Mouse (Mus musculus): Measurements from ENCODE around the gene G6pc2. TPM values are rescaled to one million over a fixed set of nuclear protein-coding genes. Genes with fewer than 3 reads are reported as not detected.

The G6pc2 gene
- polyA plus RNA-seq, 1 experiment: not detected

DNA sequence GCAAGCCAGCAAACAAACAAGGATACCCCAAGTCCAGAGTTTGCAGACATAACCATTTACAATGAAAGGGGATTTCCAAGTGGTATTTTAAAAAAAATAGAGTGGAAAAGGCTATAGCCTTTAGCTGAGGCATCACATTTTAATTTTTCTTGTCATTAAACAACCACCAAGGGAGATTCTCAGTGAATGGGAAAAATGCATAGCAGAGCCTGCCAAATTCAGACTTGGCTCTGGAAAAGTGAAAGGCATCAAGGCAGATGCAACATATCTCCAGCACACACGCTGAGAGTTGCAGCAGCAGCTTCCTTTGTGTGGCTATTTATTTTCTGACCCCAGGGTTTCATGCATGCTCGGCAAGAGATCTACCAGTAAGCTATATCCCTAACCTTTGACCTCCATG is 34.1 kb downstream of the G6pc2 start:
- Histone ChIP-seq H3K36me3 (ENCODE audit: control insufficient read depth, insufficient read depth, low read length, poor library complexity, severe bottlenecking) (no peaks in the 10 kb centered on the region), H3K9ac (ENCODE audit: low read depth, poor library complexity, severe bottlenecking) (no peak overlapping the region), H3K4me1 (ENCODE audit: control insufficient read depth, insufficient read depth, low read length) (no peaks in the 10 kb centered on the region), H3K9me3 (replicated peaks; ENCODE audit: control insufficient read depth, insufficient read depth, low read length, poor library complexity, severe bottlenecking) (no peaks in the 10 kb centered on the region), H3K27ac (ENCODE audit: insufficient read depth, low read length) (no peak overlapping the region), H3K4me3 (ENCODE audit: low read depth, low read length) (no peak overlapping the region), H3K27me3 (ENCODE audit: control insufficient read depth, insufficient read depth, low read length, poor library complexity, severe bottlenecking) (no peaks in the 10 kb centered on the region)
- no peak for TF ChIP-seq EP300 (IDR thresholded peaks at IDR 0.05; ENCODE audit: insufficient read depth, low read depth, low read length)
- no peak for TF ChIP-seq POLR2A (IDR thresholded peaks at IDR 0.05; ENCODE audit: insufficient read depth, low read length)
- no peak for TF ChIP-seq CTCF (IDR thresholded peaks at IDR 0.05; ENCODE audit: low read depth, low read length)

DNA sequence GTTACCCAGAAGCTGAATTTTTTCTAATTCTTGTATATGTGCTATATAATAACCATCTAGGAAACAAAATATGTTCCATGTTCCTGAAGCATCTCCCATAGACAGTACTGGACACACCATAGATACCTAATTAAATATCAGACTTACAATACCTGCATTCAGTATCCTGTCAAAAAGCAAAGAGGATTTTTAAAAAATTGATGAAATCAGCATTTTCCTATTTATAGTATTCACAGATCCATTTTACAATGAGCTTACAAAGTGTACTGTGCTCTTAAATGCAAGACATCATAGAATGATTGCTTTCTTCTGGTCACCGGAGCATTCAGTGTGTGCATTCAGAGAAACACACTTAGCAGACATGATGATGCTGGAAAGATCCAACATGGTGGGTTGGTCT is 36.2 kb downstream of the G6pc2 start:
- no peaks in the 10 kb centered on the region for H3K4me1 ChIP-seq (ENCODE audit: control insufficient read depth, insufficient read depth, low read length)
- no peaks in the 10 kb centered on the region for H3K9me3 ChIP-seq (replicated peaks; ENCODE audit: control insufficient read depth, insufficient read depth, low read length, poor library complexity, severe bottlenecking)

DNA sequence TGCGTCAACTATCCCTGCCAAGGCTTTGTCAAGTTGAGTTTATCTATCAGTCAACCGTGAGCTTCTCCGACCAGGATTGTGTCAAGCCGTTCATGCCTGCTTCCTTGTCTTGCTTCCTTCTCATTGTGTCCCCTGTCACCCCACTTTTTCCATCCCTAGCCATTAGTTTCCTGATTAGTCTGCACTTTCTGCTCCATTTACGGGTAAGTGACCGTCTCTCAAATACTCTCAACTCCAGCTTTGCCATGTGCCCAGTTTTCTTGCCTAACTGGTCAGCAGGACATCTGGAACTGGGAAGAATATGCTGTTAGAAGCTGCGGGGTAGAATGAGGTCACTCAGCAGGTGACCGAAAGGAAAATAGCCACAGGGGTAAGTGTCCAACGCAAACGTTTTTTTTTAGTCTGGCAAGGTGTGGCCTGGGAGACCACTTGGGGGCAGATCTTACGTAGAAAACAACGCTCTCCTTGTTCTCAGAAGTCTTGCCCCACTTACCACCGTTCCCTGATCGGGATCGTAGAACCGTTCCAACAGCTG is 37.4 kb downstream of the G6pc2 start:
- no peaks in the 10 kb centered on the region; the same call in 1 of the 2 replicates for H3K9me3 ChIP-seq (replicated peaks; ENCODE audit: control insufficient read depth, insufficient read depth, low read length, poor library complexity, severe bottlenecking)
- no peak for TF ChIP-seq POLR2A (IDR thresholded peaks at IDR 0.05; ENCODE audit: insufficient read depth, low read length)
- TF ChIP-seq EP300 (IDR thresholded peaks at IDR 0.05; ENCODE audit: insufficient read depth, low read depth, low read length): no peak
- no peak for TF ChIP-seq CTCF (IDR thresholded peaks at IDR 0.05; ENCODE audit: low read depth, low read length)
- H3K9ac ChIP-seq (ENCODE audit: low read depth, poor library complexity, severe bottlenecking): no peak overlapping the region
- H3K27ac ChIP-seq (ENCODE audit: insufficient read depth, low read length): no peak overlapping the region
- H3K36me3 ChIP-seq (ENCODE audit: control insufficient read depth, insufficient read depth, low read length, poor library complexity, severe bottlenecking): no peaks in the 10 kb centered on the region
- H3K27me3 ChIP-seq (ENCODE audit: control insufficient read depth, insufficient read depth, low read length, poor library complexity, severe bottlenecking): no peaks in the 10 kb centered on the region
- H3K4me1 ChIP-seq (ENCODE audit: control insufficient read depth, insufficient read depth, low read length): no peaks in the 10 kb centered on the region
- H3K4me3 ChIP-seq (ENCODE audit: low read depth, low read length): no peak overlapping the region

More for the DNA sequence above, 36.2 kb downstream of the G6pc2 start:
- Histone ChIP-seq H3K27me3 (ENCODE audit: control insufficient read depth, insufficient read depth, low read length, poor library complexity, severe bottlenecking) (no peaks in the 10 kb centered on the region), H3K4me3 (ENCODE audit: low read depth, low read length) (no peak overlapping the region), H3K27ac (ENCODE audit: insufficient read depth, low read length) (no peak overlapping the region), H3K9ac (ENCODE audit: low read depth, poor library complexity, severe bottlenecking) (no peak overlapping the region), H3K36me3 (ENCODE audit: control insufficient read depth, insufficient read depth, low read length, poor library complexity, severe bottlenecking) (no peaks in the 10 kb centered on the region)
- TF ChIP-seq POLR2A (IDR thresholded peaks at IDR 0.05; ENCODE audit: insufficient read depth, low read length) (no peak), EP300 (IDR thresholded peaks at IDR 0.05; ENCODE audit: insufficient read depth, low read depth, low read length) (no peak), CTCF (IDR thresholded peaks at IDR 0.05; ENCODE audit: low read depth, low read length) (no peak)

DNA sequence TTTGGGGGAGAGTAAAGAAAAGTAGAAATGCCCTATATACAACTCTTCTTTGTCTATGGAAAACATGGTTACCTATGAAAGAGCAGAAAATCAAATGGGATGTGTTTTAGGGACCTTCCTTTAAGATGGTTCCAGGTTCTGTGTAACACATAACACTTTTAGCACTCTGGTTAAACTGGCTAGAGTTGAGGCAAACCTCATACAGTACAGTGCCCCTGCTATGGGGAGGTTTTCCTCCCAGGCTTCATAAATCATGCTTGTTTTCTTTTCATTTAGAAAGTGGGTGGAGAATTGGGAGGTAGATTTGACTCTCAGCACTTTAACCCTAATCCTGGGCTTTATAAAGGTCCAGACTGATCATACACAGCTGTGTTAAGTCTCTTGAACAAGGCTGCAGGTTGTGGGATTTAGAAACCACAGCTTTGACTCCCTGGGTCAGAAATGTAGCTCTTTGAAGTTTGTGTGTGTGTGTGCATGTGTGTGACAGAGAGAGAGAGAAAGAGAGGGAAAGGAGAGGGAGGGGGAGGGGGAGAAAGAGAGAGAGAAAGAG is 53.3 kb downstream of the G6pc2 start:
- TF ChIP-seq POLR2A (IDR thresholded peaks at IDR 0.05; ENCODE audit: insufficient read depth, low read length): no peak
- no peak for TF ChIP-seq CTCF (IDR thresholded peaks at IDR 0.05; ENCODE audit: low read depth, low read length)
- no peak for TF ChIP-seq EP300 (IDR thresholded peaks at IDR 0.05; ENCODE audit: insufficient read depth, low read depth, low read length)

DNA sequence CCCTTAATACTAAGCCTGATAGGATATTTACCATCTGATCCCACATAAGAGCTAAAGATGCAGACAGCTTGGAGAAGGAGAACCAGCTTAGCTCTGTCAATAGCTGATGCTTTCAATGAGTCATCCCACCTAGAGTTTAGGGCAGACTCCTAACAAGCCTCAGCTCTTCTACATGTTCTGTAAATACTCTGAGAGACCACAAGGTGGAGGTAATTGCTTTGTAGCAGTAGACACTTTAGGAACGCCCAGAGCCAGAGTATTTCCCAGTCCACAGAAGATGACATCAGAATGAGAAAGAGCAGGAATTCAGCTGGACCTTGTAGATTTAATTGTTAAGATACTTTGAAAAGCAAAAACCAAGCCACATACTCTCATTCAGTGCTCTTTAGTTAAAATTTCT is 65.0 kb downstream of the G6pc2 start:
- Histone ChIP-seq H3K9ac (ENCODE audit: low read depth, poor library complexity, severe bottlenecking) (no peak overlapping the region), H3K27me3 (ENCODE audit: control insufficient read depth, insufficient read depth, low read length, poor library complexity, severe bottlenecking) (no peaks in the 10 kb centered on the region), H3K36me3 (ENCODE audit: control insufficient read depth, insufficient read depth, low read length, poor library complexity, severe bottlenecking) (no peaks in the 10 kb centered on the region), H3K4me1 (ENCODE audit: control insufficient read depth, insufficient read depth, low read length) (no peaks in the 10 kb centered on the region), H3K9me3 (replicated peaks; ENCODE audit: control insufficient read depth, insufficient read depth, low read length, poor library complexity, severe bottlenecking) (no peaks in the 10 kb centered on the region), H3K27ac (ENCODE audit: insufficient read depth, low read length) (no peak overlapping the region), H3K4me3 (ENCODE audit: low read depth, low read length) (no peak overlapping the region)
- TF ChIP-seq EP300 (IDR thresholded peaks at IDR 0.05; ENCODE audit: insufficient read depth, low read depth, low read length) (no peak), CTCF (IDR thresholded peaks at IDR 0.05; ENCODE audit: low read depth, low read length) (peak; percentile 21), POLR2A (IDR thresholded peaks at IDR 0.05; ENCODE audit: insufficient read depth, low read length) (no peak)

More for the DNA sequence above, 53.3 kb downstream of the G6pc2 start:
- H3K4me3 ChIP-seq (ENCODE audit: low read depth, low read length): no peak overlapping the region
- H3K4me1 ChIP-seq (ENCODE audit: control insufficient read depth, insufficient read depth, low read length): no peaks in the 10 kb centered on the region
- H3K27me3 ChIP-seq (ENCODE audit: control insufficient read depth, insufficient read depth, low read length, poor library complexity, severe bottlenecking): no peaks in the 10 kb centered on the region
- H3K36me3 ChIP-seq (ENCODE audit: control insufficient read depth, insufficient read depth, low read length, poor library complexity, severe bottlenecking): no peaks in the 10 kb centered on the region
- no peaks in the 10 kb centered on the region for H3K9me3 ChIP-seq (replicated peaks; ENCODE audit: control insufficient read depth, insufficient read depth, low read length, poor library complexity, severe bottlenecking)
- no peak overlapping the region for H3K27ac ChIP-seq (ENCODE audit: insufficient read depth, low read length)
- H3K9ac ChIP-seq (ENCODE audit: low read depth, poor library complexity, severe bottlenecking): no peak overlapping the region

Other genes with a start within 250 kb of the G6pc2 start
- gene Nostrin, start 75.3 kb upstream of the G6pc2 start, polyA plus RNA-seq (2011; ENCODE audit: insufficient read depth, insufficient read length, low read depth, missing spikeins): not detected in 2 replicates
- 113 and 125 TPM in 2 replicates for gene Spc25, start 4.9 kb upstream of the G6pc2 start, polyA plus RNA-seq (2011; ENCODE audit: insufficient read depth, insufficient read length, low read depth, missing spikeins)
- gene Abcb11, start 131.5 kb downstream of the G6pc2 start, polyA plus RNA-seq (2011; ENCODE audit: insufficient read depth, insufficient read length, low read depth, missing spikeins): not detected in 2 replicates
- 0.13 and 0.15 TPM in 2 replicates for gene Dhrs9, start 169.4 kb downstream of the G6pc2 start, polyA plus RNA-seq (2011; ENCODE audit: insufficient read depth, insufficient read length, low read depth, missing spikeins)

Measured in ES-Bruce4 (cell line).